Mouse (Mus musculus) neural tube, embryonic 15.5 days (tissue): Measurements from ENCODE around the gene Wdr95. TPM values are rescaled to one million over a fixed set of nuclear protein-coding genes. Genes with fewer than 3 reads are reported as not detected.

Experiments used
- ATAC-seq: fragments of 200-750 bp; cut with Nextera tagmentation; 2 replicates; pipeline ENCODE4 v1.8.0; 2017; ENCODE audit warnings: mild to moderate bottlenecking, moderate TSS enrichment, moderate library complexity; ENCODE audit not compliant: low FRiP score
- H3K27ac ChIP-seq: fragments of 300-500 bp; sonication (generic); replicated peaks from 2 replicates; pipeline ENCODE4 v1.5.1; 2015; ENCODE audit warnings: mild to moderate bottlenecking, inconsistent platforms
- H3K27me3 ChIP-seq: fragments of 300-500 bp; sonication (generic); replicated peaks from 2 replicates; pipeline ENCODE4 v1.6.1; 2015; ENCODE audit warnings: inconsistent platforms
- H3K36me3 ChIP-seq: fragments of 300-500 bp; sonication (generic); 2 replicates; pipeline ENCODE4 v1.6.1; 2015; ENCODE audit warnings: inconsistent platforms
- H3K4me1 ChIP-seq: fragments of 300-500 bp; sonication (generic); 2 replicates; pipeline ENCODE4 v1.6.1; 2015; ENCODE audit warnings: inconsistent platforms
- H3K4me2 ChIP-seq: fragments of 300-500 bp; sonication (generic); 2 replicates; pipeline ENCODE4 v1.6.1; 2015; ENCODE audit warnings: inconsistent platforms, mild to moderate bottlenecking, moderate library complexity
- H3K4me3 ChIP-seq: fragments of 300-500 bp; sonication (generic); replicated peaks from 2 replicates; pipeline ENCODE4 v1.5.1; 2015; ENCODE audit warnings: mild to moderate bottlenecking, inconsistent platforms
- H3K9ac ChIP-seq: fragments of 300-500 bp; sonication (generic); replicated peaks from 2 replicates; pipeline ENCODE4 v1.6.1; 2015; ENCODE audit warnings: mild to moderate bottlenecking, inconsistent platforms
- H3K9me3 ChIP-seq: fragments of 300-500 bp; sonication (generic); replicated peaks from 2 replicates; pipeline ENCODE4 v1.6.1; 2016; ENCODE audit warnings: inconsistent platforms
- WGBS: fragments of 180-500 bp; shearing (Covaris S2); methylation state at CpG from one replicate; pipeline ENCODE4 v1.1.7; 2015; ENCODE audit warnings: mixed read lengths; 5-methylcytosine and 5-hydroxymethylcytosine counted together
- polyA plus RNA-seq: library from polyadenylated mRNA; unstranded; fragments of >200 nt; fragmentation: Nextera tagmentation; extraction: Ambion mirVana; gene quantifications from 2 replicates; pipeline ENCODE4 v1.2.1, GENCODE M21; 2015

Gene Wdr95
- polyA plus RNA-seq, 1 experiment from 2014 or later = 0.12 TPM

- H3K4me1 ChIP-seq = 0 out of 2 replicates have a peak, but pooled peaks cover 14% of the 10 kb centered on the region
- 81% methylated on average over 1 of the region's 1 CpGs for WGBS
- no peak overlapping the region for H3K4me2 ChIP-seq
- no peaks in the 10 kb centered on the region for H3K9me3 ChIP-seq
- H3K4me3 ChIP-seq = no peak overlapping the region
- H3K36me3 ChIP-seq = no peaks in the 10 kb centered on the region
- no peak overlapping the region for H3K9ac ChIP-seq
- ATAC-seq = no peak
- no peaks in the 10 kb centered on the region for H3K27me3 ChIP-seq
- no peak overlapping the region for H3K27ac ChIP-seq
These were observed 56.8 kb downstream of the Wdr95 start for GRCm38 (mm10) chr5:149585231-149585630.

GRCm38 (mm10) chr5:149585910-149586309, 57.4 kb downstream of the Wdr95 start:
- Histone ChIP-seq H3K9ac (no peak overlapping the region), H3K4me2 (no peak overlapping the region), H3K9me3 (no peaks in the 10 kb centered on the region), H3K4me3 (no peak overlapping the region), H3K4me1 (0 out of 2 replicates have a peak, but pooled peaks cover 14% of the 10 kb centered on the region), H3K27ac (no peak overlapping the region), H3K27me3 (no peaks in the 10 kb centered on the region), H3K36me3 (no peaks in the 10 kb centered on the region)
- WGBS = 73% methylated on average over 10 of the region's 10 CpGs
- no peak for ATAC-seq

- no peak overlapping the region for H3K27ac ChIP-seq
- no peak overlapping the region for H3K4me2 ChIP-seq
- no peak overlapping the region for H3K4me3 ChIP-seq
- no peak for ATAC-seq
- no peaks in the 10 kb centered on the region for H3K9me3 ChIP-seq
- 0 out of 2 replicates have a peak, but pooled peaks cover 14% of the 10 kb centered on the region for H3K4me1 ChIP-seq
- no peak overlapping the region for H3K9ac ChIP-seq
- H3K36me3 ChIP-seq = no peaks in the 10 kb centered on the region
- WGBS = 88% methylated on average over 11 of the region's 11 CpGs
- H3K27me3 ChIP-seq = no peaks in the 10 kb centered on the region
These were observed 58.9 kb downstream of the Wdr95 start for GRCm38 (mm10) chr5:149587327-149587895.

- Histone ChIP-seq H3K27ac (no peak overlapping the region), H3K27me3 (no peaks in the 10 kb centered on the region), H3K9me3 (no peaks in the 10 kb centered on the region), H3K4me3 (no peak overlapping the region), H3K4me2 (no peak overlapping the region), H3K9ac (no peak overlapping the region), H3K4me1 (0 out of 2 replicates have a peak, but pooled peaks cover 6% of the 10 kb centered on the region), H3K36me3 (no peaks in the 10 kb centered on the region)
- ATAC-seq = no peak
- WGBS = 63% methylated on average over 7 of the region's 7 CpGs
These were observed 60.5 kb downstream of the Wdr95 start for GRCm38 (mm10) chr5:149588814-149589534.

- Histone ChIP-seq H3K9ac (no peak overlapping the region), H3K4me1 (no peaks in the 10 kb centered on the region), H3K36me3 (no peaks in the 10 kb centered on the region), H3K4me3 (no peak overlapping the region), H3K9me3 (no peaks in the 10 kb centered on the region), H3K4me2 (no peak overlapping the region), H3K27ac (no peak overlapping the region), H3K27me3 (no peaks in the 10 kb centered on the region)
- ATAC-seq = no peak
- 78% methylated on average over 3 of the region's 3 CpGs for WGBS
These were observed 61.5 kb downstream of the Wdr95 start for GRCm38 (mm10) chr5:149589932-149590331.

GRCm38 (mm10) chr5:149594215-149594614, 65.7 kb downstream of the Wdr95 start:
- Histone ChIP-seq H3K9ac (no peak overlapping the region), H3K27ac (no peak overlapping the region), H3K4me1 (no peaks in the 10 kb centered on the region), H3K9me3 (no peaks in the 10 kb centered on the region), H3K4me2 (no peak overlapping the region), H3K4me3 (no peak overlapping the region), H3K27me3 (no peaks in the 10 kb centered on the region), H3K36me3 (no peaks in the 10 kb centered on the region)
- 93% methylated on average over 3 of the region's 3 CpGs for WGBS
- no peak for ATAC-seq

- WGBS = 57% methylated on average over 18 of the region's 18 CpGs
- no peaks in the 10 kb centered on the region for H3K9me3 ChIP-seq
- no peak for ATAC-seq
These were observed 68.9 kb downstream of the Wdr95 start for GRCm38 (mm10) chr5:149597351-149597750.

GRCm38 (mm10) chr5:149601996-149602395, 73.5 kb downstream of the Wdr95 start:
- H3K27ac ChIP-seq = no peak overlapping the region
- WGBS = 92% methylated on average over 3 of the region's 3 CpGs

More at GRCm38 (mm10) chr5:149597351-149597750, 68.9 kb downstream of the Wdr95 start:
- H3K27ac ChIP-seq = no peak overlapping the region
- H3K4me3 ChIP-seq = no peak overlapping the region
- no peaks in the 10 kb centered on the region for H3K4me1 ChIP-seq
- no peak overlapping the region for H3K4me2 ChIP-seq
- no peaks in the 10 kb centered on the region for H3K36me3 ChIP-seq
- no peaks in the 10 kb centered on the region for H3K27me3 ChIP-seq
- H3K9ac ChIP-seq = no peak overlapping the region

GRCm38 (mm10) chr5:149603241-149603640, 74.8 kb downstream of the Wdr95 start:
- Histone ChIP-seq H3K9ac (no peak overlapping the region), H3K27me3 (no peaks in the 10 kb centered on the region), H3K9me3 (no peaks in the 10 kb centered on the region), H3K27ac (no peak overlapping the region), H3K4me2 (no peak overlapping the region), H3K4me1 (no peaks in the 10 kb centered on the region), H3K4me3 (no peak overlapping the region), H3K36me3 (no peaks in the 10 kb centered on the region)
- ATAC-seq = no peak
- 79% methylated on average over 3 of the region's 3 CpGs for WGBS

More at GRCm38 (mm10) chr5:149601996-149602395, 73.5 kb downstream of the Wdr95 start:
- no peaks in the 10 kb centered on the region for H3K27me3 ChIP-seq
- H3K4me2 ChIP-seq = no peak overlapping the region
- no peak for ATAC-seq
- H3K9me3 ChIP-seq = no peaks in the 10 kb centered on the region
- H3K9ac ChIP-seq = no peak overlapping the region
- no peaks in the 10 kb centered on the region for H3K36me3 ChIP-seq
- H3K4me1 ChIP-seq = no peaks in the 10 kb centered on the region
- no peak overlapping the region for H3K4me3 ChIP-seq

- H3K4me1 ChIP-seq = peaks cover 4% of the 10 kb centered on the region; the same call in 1 of the 2 replicates
- no peak for ATAC-seq
- H3K27ac ChIP-seq = no peak overlapping the region
- no peak overlapping the region for H3K4me2 ChIP-seq
- no peaks in the 10 kb centered on the region for H3K36me3 ChIP-seq
- H3K9me3 ChIP-seq = no peaks in the 10 kb centered on the region
- H3K4me3 ChIP-seq = no peak overlapping the region
- no peaks in the 10 kb centered on the region for H3K27me3 ChIP-seq
- 88% methylated on average over 8 of the region's 8 CpGs for WGBS
- no peak overlapping the region for H3K9ac ChIP-seq
These were observed 78.7 kb downstream of the Wdr95 start for GRCm38 (mm10) chr5:149607083-149607720.

- H3K27me3 ChIP-seq = no peaks in the 10 kb centered on the region
- no peak overlapping the region for H3K4me2 ChIP-seq
- no peak overlapping the region for H3K27ac ChIP-seq
- H3K4me1 ChIP-seq = peaks cover 14% of the 10 kb centered on the region; the same call in 1 of the 2 replicates
- WGBS = 68% methylated on average over 16 of the region's 16 CpGs
- H3K4me3 ChIP-seq = no peak overlapping the region
- H3K9me3 ChIP-seq = no peaks in the 10 kb centered on the region
- H3K9ac ChIP-seq = no peak overlapping the region
- peaks cover 31% of the 10 kb centered on the region for H3K36me3 ChIP-seq
- no peak for ATAC-seq
These were observed 83.1 kb downstream of the Wdr95 start for GRCm38 (mm10) chr5:149611476-149612164.
